8 mouse cellular contexts compared by ENCODE assay signal in genomic region chr4:115056921-115057673, GRCm38 (mm10). TPM values are rescaled to one million over a fixed set of nuclear protein-coding genes. Genes with fewer than 3 reads are reported as not detected.
DNase-seq lines count a peak whose midpoint lies in the region; ATAC-seq lines count a peak whose summit lies in the region.

No protein-coding gene starts in this region.

- H3K4me1 ChIP-seq in hindbrain, embryonic 16.5 days (ENCODE audit: control insufficient read depth, insufficient read depth, low read depth, low read length) = peaks cover 9% of the 10 kb centered on the region
- peaks cover 22% of the 10 kb centered on the region for H3K4me1 ChIP-seq in limb, embryonic 12.5 days (replicated peaks)
- H3K4me1 ChIP-seq in midbrain, embryonic 10.5 days = peaks cover 26% of the 10 kb centered on the region
- peaks cover 13% of the 10 kb centered on the region for H3K4me1 ChIP-seq in stomach, embryonic 14.5 days (ENCODE audit: control insufficient read depth, insufficient read depth, low read length)

- no peaks in the 10 kb centered on the region for H3K9me3 ChIP-seq in hindbrain, embryonic 16.5 days (ENCODE audit: control insufficient read depth, low read length)
- H3K9me3 ChIP-seq in limb, embryonic 12.5 days = no peaks in the 10 kb centered on the region
- H3K9me3 ChIP-seq in midbrain, embryonic 10.5 days (replicated peaks) = no peaks in the 10 kb centered on the region
- no peaks in the 10 kb centered on the region for H3K9me3 ChIP-seq in stomach, embryonic 14.5 days (ENCODE audit: control insufficient read depth, low read depth, low read length)

- peak overlapping the region; percentile 65 for H3K27ac ChIP-seq in hindbrain, embryonic 16.5 days (ENCODE audit: low read depth, low read length)
- peak overlapping the region; percentile 45; the same call in 1 of the 2 replicates for H3K27ac ChIP-seq in limb, embryonic 12.5 days
- H3K27ac ChIP-seq in midbrain, embryonic 10.5 days (replicated peaks) = peak overlapping the region; percentile 82
- peak overlapping the region; percentile 44; the same call in 1 of the 2 replicates for H3K27ac ChIP-seq in stomach, embryonic 14.5 days (ENCODE audit: low read length)

- under 1% methylated on average over 48 of the region's 48 CpGs for WGBS in hindbrain, embryonic 16.5 days
- WGBS in limb, embryonic 12.5 days = 1% methylated on average over 48 of the region's 48 CpGs
- WGBS in midbrain, embryonic 10.5 days = under 1% methylated on average over 47 of the region's 48 CpGs
- under 1% methylated on average over 48 of the region's 48 CpGs for WGBS in stomach, embryonic 14.5 days

- H3K4me3 ChIP-seq in hindbrain, embryonic 16.5 days (ENCODE audit: low read length) = peak overlapping the region; percentile 30
- H3K4me3 ChIP-seq in limb, embryonic 12.5 days (replicated peaks) = peak overlapping the region; percentile 37
- H3K4me3 ChIP-seq in midbrain, embryonic 10.5 days = peak overlapping the region; percentile 52
- peak overlapping the region; percentile 34 for H3K4me3 ChIP-seq in stomach, embryonic 14.5 days (ENCODE audit: low read depth, low read length)

- H3K9ac ChIP-seq in hindbrain, embryonic 16.5 days (ENCODE audit: low read depth, low read length) = peak overlapping the region; percentile 41
- H3K9ac ChIP-seq in limb, embryonic 12.5 days (replicated peaks) = peak overlapping the region; percentile 37
- no peak overlapping the region for H3K9ac ChIP-seq in stomach, embryonic 14.5 days (replicated peaks; ENCODE audit: low read depth, low read length)

- peak; percentile 51 to 52 for DNase-seq in right cerebral cortex, postnatal 10 days (ENCODE audit: low spot score in 2 of 2)
- no peak for DNase-seq in right cerebral cortex, postnatal 36 days (ENCODE audit: low spot score in 2 of 2)
- peak; percentile 39 to 68 for DNase-seq in cerebellum, postnatal 25 days
- DNase-seq in gastrocnemius, postnatal 10 days = peak; percentile 31
- DNase-seq in midbrain, embryonic 10.5 days (ENCODE audit: low spot score) = peak; percentile 77

- H3K4me2 ChIP-seq in hindbrain, embryonic 16.5 days (ENCODE audit: low read length) = peak overlapping the region; percentile 41
- H3K4me2 ChIP-seq in limb, embryonic 12.5 days = peak overlapping the region; percentile 58
- H3K4me2 ChIP-seq in stomach, embryonic 14.5 days (replicated peaks; ENCODE audit: low read depth, low read length) = peak overlapping the region; percentile 54

- ATAC-seq in hindbrain, embryonic 16.5 days = peak; percentile 75
- ATAC-seq in limb, embryonic 12.5 days (ENCODE audit: insufficient number of reproducible peaks, insufficient read depth, low FRiP score, low TSS enrichment, low read depth) = peak; percentile 46; the same call in 1 of the 2 replicates
- ATAC-seq in stomach, embryonic 14.5 days (ENCODE audit: insufficient number of reproducible peaks, insufficient read depth, low FRiP score, low read depth) = peak; percentile 31; the same call in 1 of the 2 replicates

- no peaks in the 10 kb centered on the region for H3K36me3 ChIP-seq in hindbrain, embryonic 16.5 days (ENCODE audit: control insufficient read depth, insufficient read depth, low read length)
- H3K36me3 ChIP-seq in limb, embryonic 12.5 days = no peaks in the 10 kb centered on the region
- no peaks in the 10 kb centered on the region for H3K36me3 ChIP-seq in midbrain, embryonic 10.5 days
- H3K36me3 ChIP-seq in stomach, embryonic 14.5 days (ENCODE audit: control insufficient read depth, insufficient read depth, low read length) = no peaks in the 10 kb centered on the region

- H3K27me3 ChIP-seq in hindbrain, embryonic 16.5 days (replicated peaks; ENCODE audit: control insufficient read depth, insufficient read depth, low read length) = peaks cover 57% of the 10 kb centered on the region
- peaks cover 98% of the 10 kb centered on the region for H3K27me3 ChIP-seq in limb, embryonic 12.5 days
- H3K27me3 ChIP-seq in midbrain, embryonic 10.5 days (ENCODE audit: low read depth, poor library complexity, severe bottlenecking) = peaks cover 100% of the 10 kb centered on the region
- H3K27me3 ChIP-seq in stomach, embryonic 14.5 days (ENCODE audit: control insufficient read depth, insufficient read depth, low read length) = peaks cover 61% of the 10 kb centered on the region

RNA-seq across cellular contexts. Expression of gene Tal1, which starts 0.9 kb away (rescaled TPM):
- total RNA-seq in gastrocnemius, postnatal 10 days (2021) = 1 to 10 TPM; 2.0 to 3.7 TPM
- polyA plus RNA-seq in hindbrain, embryonic 16.5 days (2015; fragmentation: Nextera tagmentation; extraction: Ambion mirVana) = 1.2 and 2.0 TPM in 2 replicates
- polyA plus RNA-seq in limb, embryonic 12.5 days (2016; fragmentation: Nextera tagmentation; extraction: Ambion mirVana) = 1.4 and 1.9 TPM in 2 replicates
- 2.7 and 5.2 TPM in 2 replicates for polyA plus RNA-seq in midbrain, embryonic 10.5 days (2016; fragmentation: Nextera tagmentation; extraction: Ambion mirVana)
- polyA plus RNA-seq in stomach, embryonic 14.5 days (2014; fragmentation: Nextera tagmentation; extraction: Ambion mirVana) = 0.55 and 0.97 TPM in 2 replicates

RNA-seq across cellular contexts. Expression of gene Pdzk1ip1, which starts 31.4 kb away (rescaled TPM):
- under 1 TPM; 0.28 to 0.45 TPM for total RNA-seq in gastrocnemius, postnatal 10 days (2021)
- 2.3 and 3.0 TPM in 2 replicates for polyA plus RNA-seq in hindbrain, embryonic 16.5 days (2015; fragmentation: Nextera tagmentation; extraction: Ambion mirVana)
- polyA plus RNA-seq in limb, embryonic 12.5 days (2016; fragmentation: Nextera tagmentation; extraction: Ambion mirVana) = 9.3 and 11.2 TPM in 2 replicates
- 7.9 and 9.5 TPM in 2 replicates for polyA plus RNA-seq in midbrain, embryonic 10.5 days (2016; fragmentation: Nextera tagmentation; extraction: Ambion mirVana)
- polyA plus RNA-seq in stomach, embryonic 14.5 days (2014; fragmentation: Nextera tagmentation; extraction: Ambion mirVana) = 42.3 and 43.8 TPM in 2 replicates

RNA-seq across cellular contexts. Expression of gene Stil, which starts 57.1 kb away (rescaled TPM):
- total RNA-seq in gastrocnemius, postnatal 10 days (2021) = 1 to 10 TPM; 1.9 to 2.8 TPM
- polyA plus RNA-seq in hindbrain, embryonic 16.5 days (2015; fragmentation: Nextera tagmentation; extraction: Ambion mirVana) = 2.0 and 2.4 TPM in 2 replicates
- 16.9 and 20.3 TPM in 2 replicates for polyA plus RNA-seq in limb, embryonic 12.5 days (2016; fragmentation: Nextera tagmentation; extraction: Ambion mirVana)
- polyA plus RNA-seq in midbrain, embryonic 10.5 days (2016; fragmentation: Nextera tagmentation; extraction: Ambion mirVana) = 19.0 and 21.3 TPM in 2 replicates
- 16.2 and 21.9 TPM in 2 replicates for polyA plus RNA-seq in stomach, embryonic 14.5 days (2014; fragmentation: Nextera tagmentation; extraction: Ambion mirVana)

Comparison
In these comparisons a context has a peak if more than half of its experiments do, and no peak if none do; other contexts are left out.
1. DNase-seq: peak in right cerebral cortex, postnatal 10 days (2 of 2), cerebellum, postnatal 25 days (2 of 2), gastrocnemius, postnatal 10 days (single experiment) and midbrain, embryonic 10.5 days (single experiment); none in right cerebral cortex, postnatal 36 days (0 of 2).
2. Peak in every context shown above with its lines, with median percentiles within 50 percentile points of each other: ATAC-seq, H3K27ac ChIP-seq, H3K4me2 ChIP-seq and H3K4me3 ChIP-seq.